Mouse (Mus musculus) kidney, adult 2 months (tissue): Measurements from ENCODE around the gene Bach2. TPM values are rescaled to one million over a fixed set of nuclear protein-coding genes. Genes with fewer than 3 reads are reported as not detected.

ENCODE experiments used
- DNase-seq: peaks from one replicate; pipeline ENCODE4 v3.0.0; 2021
- H3K27ac ChIP-seq: fragments of 200-500 bp; 2 replicates; pipeline ENCODE4 v1.5.1; 2012; ENCODE audit warnings: low read depth, low read length, control low read depth, inconsistent platforms; ENCODE audit not compliant: insufficient read depth
- H3K27me3 ChIP-seq: fragments of 200-500 bp; replicated peaks from 2 replicates; pipeline ENCODE4 v1.6.1; 2012; ENCODE audit warnings: mild to moderate bottlenecking, moderate library complexity, low read length, inconsistent platforms; ENCODE audit not compliant: control insufficient read depth, insufficient read depth
- H3K36me3 ChIP-seq: fragments of 200-500 bp; 2 replicates; pipeline ENCODE4 v1.6.1; 2012; ENCODE audit warnings: mild to moderate bottlenecking, moderate library complexity, low read length, inconsistent platforms; ENCODE audit not compliant: control insufficient read depth, insufficient read depth
- H3K4me1 ChIP-seq: fragments of 200-500 bp; 2 replicates; pipeline ENCODE4 v1.6.1; 2011; ENCODE audit warnings: low read length; ENCODE audit not compliant: control insufficient read depth, insufficient read depth
- H3K4me3 ChIP-seq: fragments of 200-500 bp; 2 replicates; pipeline ENCODE4 v1.5.1; 2011; ENCODE audit warnings: mild to moderate bottlenecking, low read depth, low read length, control low read depth; ENCODE audit not compliant: insufficient read depth
- CTCF ChIP-seq: fragments of 200-500 bp; conservative IDR thresholded peaks from 2 replicates; pipeline ENCODE4 v1.5.1; 2011; ENCODE audit warnings: low read depth, mild to moderate bottlenecking, control low read depth, low read length, moderate library complexity, mixed read lengths; ENCODE audit not compliant: insufficient read depth, insufficient read length
- POLR2A ChIP-seq: fragments of 200-500 bp; IDR thresholded peaks from one replicate; pipeline ENCODE4 v1.6.1; 2011; ENCODE audit warnings: low read depth, low read length, control low read depth
- WGBS: fragments of 180-500 bp; shearing (Covaris S2); methylation state at CpG from one replicate; pipeline ENCODE4 v1.1.7; 2018; 5-methylcytosine and 5-hydroxymethylcytosine counted together
- polyA plus RNA-seq: library from polyadenylated mRNA; depleted of rRNA; stranded (reverse); fragments of >200 nt; gene quantifications from 2 replicates; pipeline ENCODE4 v1.2.3, GENCODE M21; 2012

The Bach2 gene
- polyA plus RNA-seq, 1 experiment, result 2.5 TPM

GRCm38 (mm10) chr4:32342269-32342668 lies 103.7 kb downstream of the Bach2 start:
- H3K27ac ChIP-seq, result no peak overlapping the region
- H3K36me3 ChIP-seq, result no peaks in the 10 kb centered on the region
- WGBS, result 77% methylated on average over 7 of the region's 7 CpGs
- peaks cover 8% of the 10 kb centered on the region; the same call in 1 of the 2 replicates for H3K4me1 ChIP-seq
- no peak for DNase-seq
- H3K4me3 ChIP-seq, result no peak overlapping the region
- no peaks in the 10 kb centered on the region for H3K27me3 ChIP-seq
- TF ChIP-seq POLR2A (no peak), CTCF (no peak)

DNA sequence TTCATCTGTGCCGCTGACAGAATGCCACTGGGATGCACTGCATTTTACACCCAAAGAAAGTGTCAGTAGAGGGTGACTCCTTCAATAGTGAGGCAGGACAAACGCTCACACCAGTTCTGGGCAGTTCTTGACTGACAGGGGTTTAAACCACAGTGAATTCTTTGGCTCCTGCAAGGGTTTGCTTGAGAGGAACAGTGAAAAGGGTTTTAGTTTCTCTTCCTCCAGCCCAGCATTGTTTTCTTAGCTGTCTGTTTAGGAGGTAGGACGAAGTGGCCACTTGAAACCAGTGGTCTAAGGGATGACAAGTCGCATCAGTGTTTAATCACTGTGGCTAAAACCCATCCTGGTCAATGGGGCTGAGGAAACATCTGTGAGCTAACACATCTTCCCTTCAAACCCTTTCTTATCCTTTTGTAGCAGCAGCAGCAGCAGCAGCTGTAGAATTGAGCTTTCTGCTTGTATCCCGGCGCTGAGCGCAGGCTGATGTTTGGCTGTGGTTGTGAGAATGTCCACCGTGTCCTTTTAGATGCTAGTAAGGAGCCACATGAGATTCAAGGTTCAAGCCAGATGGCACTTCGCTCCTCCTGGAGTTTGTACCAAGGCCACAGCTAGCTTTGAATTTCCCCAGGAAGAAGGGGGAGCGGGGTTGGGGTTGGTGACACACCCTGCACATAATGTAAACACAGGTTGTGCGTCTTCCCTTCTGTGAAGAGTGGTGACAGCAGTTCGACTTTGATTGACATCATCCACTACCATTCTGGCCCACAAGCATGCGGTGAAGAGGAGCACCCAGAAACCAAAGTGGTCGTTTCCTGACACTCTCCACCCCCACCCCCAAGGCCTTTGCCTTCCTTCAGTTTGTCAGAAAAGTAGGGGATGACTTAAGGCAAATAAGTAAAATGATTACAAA lies 104.9 kb downstream of the Bach2 start:
- no peaks in the 10 kb centered on the region for H3K36me3 ChIP-seq
- H3K4me1 ChIP-seq, result peaks cover 3% of the 10 kb centered on the region; the same call in 1 of the 2 replicates
- 45% methylated on average over 14 of the region's 14 CpGs for WGBS
- H3K4me3 ChIP-seq, result no peak overlapping the region
- H3K27me3 ChIP-seq, result no peaks in the 10 kb centered on the region
- no peak for TF ChIP-seq CTCF
- no peak for TF ChIP-seq POLR2A
- H3K27ac ChIP-seq, result no peak overlapping the region
- no peak for DNase-seq

DNA sequence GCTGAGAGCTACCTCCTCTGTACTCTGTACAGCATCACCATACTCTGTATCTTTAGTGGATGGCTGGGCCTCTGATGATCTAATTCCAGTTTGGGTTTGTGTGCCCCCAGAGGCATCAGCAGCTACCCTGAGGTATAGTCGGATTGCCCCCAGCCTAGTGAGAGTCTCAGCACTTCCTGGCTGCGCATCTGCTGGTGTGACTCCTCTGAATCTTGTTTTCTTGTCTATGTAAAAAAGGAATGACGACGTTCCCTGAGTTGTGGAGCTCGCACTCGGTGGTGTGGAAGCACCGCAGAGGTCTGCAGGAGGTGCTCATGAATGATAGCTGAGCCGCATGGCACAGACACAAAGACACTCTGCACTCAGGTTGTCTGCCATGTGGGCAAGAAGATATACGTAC lies 105.7 kb downstream of the Bach2 start:
- no peak for TF ChIP-seq POLR2A
- TF ChIP-seq CTCF, result no peak
- no peaks in the 10 kb centered on the region for H3K36me3 ChIP-seq
- no peaks in the 10 kb centered on the region for H3K27me3 ChIP-seq
- H3K4me1 ChIP-seq, result peaks cover 3% of the 10 kb centered on the region; the same call in 1 of the 2 replicates
- no peak overlapping the region for H3K4me3 ChIP-seq
- H3K27ac ChIP-seq, result no peak overlapping the region
- DNase-seq, result no peak
- 93% methylated on average over 9 of the region's 9 CpGs for WGBS

DNA sequence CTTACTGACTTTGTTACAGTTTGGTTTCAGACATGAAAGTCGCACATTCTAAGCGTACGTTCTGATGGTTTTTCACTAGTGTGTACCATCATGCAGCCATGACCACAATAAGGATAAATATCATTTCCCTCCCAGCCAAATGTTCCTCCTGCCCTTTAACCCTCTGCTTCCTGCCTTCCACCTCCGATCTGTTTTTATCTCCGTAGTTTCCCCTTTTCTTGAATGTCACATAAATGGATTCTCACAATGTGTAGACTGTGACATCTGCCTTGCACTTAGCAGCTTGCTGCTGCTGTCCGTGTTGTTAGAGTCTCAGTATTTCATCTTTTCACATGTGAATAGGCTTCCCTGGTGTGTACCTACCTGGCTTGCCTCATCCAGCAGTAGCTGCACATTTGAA lies 108.6 kb downstream of the Bach2 start:
- no peak for TF ChIP-seq POLR2A
- TF ChIP-seq CTCF, result no peak
- H3K4me1 ChIP-seq, result peaks cover 3% of the 10 kb centered on the region; the same call in 1 of the 2 replicates
- no peaks in the 10 kb centered on the region for H3K27me3 ChIP-seq
- no peak for DNase-seq
- no peak overlapping the region for H3K4me3 ChIP-seq
- H3K27ac ChIP-seq, result no peak overlapping the region
- no peaks in the 10 kb centered on the region for H3K36me3 ChIP-seq
- WGBS, result 52% methylated on average over 6 of the region's 6 CpGs

DNA sequence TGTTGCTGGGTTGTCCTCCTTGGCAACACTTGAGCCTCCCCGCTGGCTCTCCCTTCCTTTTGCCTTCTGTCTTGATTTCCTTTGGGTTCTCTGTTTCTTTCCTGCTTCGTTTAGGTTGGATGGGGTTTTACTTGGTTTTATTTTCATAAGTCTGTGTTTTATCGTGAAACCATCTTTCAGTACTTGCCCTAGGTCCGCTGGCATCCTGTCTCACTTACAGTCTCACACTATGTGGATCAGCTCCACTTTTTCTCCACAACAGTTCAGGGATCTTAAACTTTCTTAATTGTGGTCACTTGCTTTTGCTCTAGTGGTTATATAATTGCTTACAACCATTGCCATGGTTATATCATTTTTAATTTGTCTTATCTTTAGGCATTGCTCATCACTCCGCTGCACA lies 109.1 kb downstream of the Bach2 start:
- H3K36me3 ChIP-seq, result no peaks in the 10 kb centered on the region
- peaks cover 3% of the 10 kb centered on the region; the same call in 1 of the 2 replicates for H3K4me1 ChIP-seq
- no peak overlapping the region for H3K27ac ChIP-seq
- DNase-seq, result no peak
- 62% methylated on average over 5 of the region's 5 CpGs for WGBS
- H3K4me3 ChIP-seq, result no peak overlapping the region
- no peaks in the 10 kb centered on the region for H3K27me3 ChIP-seq
- TF ChIP-seq CTCF, result no peak
- TF ChIP-seq POLR2A, result no peak

GRCm38 (mm10) chr4:32349361-32349760 lies 110.8 kb downstream of the Bach2 start:
- H3K27me3 ChIP-seq, result no peaks in the 10 kb centered on the region
- DNase-seq, result no peak
- H3K4me3 ChIP-seq, result no peak overlapping the region
- H3K27ac ChIP-seq, result no peak overlapping the region
- 95% methylated on average over 5 of the region's 5 CpGs for WGBS
- H3K4me1 ChIP-seq, result no peaks in the 10 kb centered on the region
- TF ChIP-seq POLR2A, result no peak
- no peak for TF ChIP-seq CTCF
- H3K36me3 ChIP-seq, result no peaks in the 10 kb centered on the region

DNA sequence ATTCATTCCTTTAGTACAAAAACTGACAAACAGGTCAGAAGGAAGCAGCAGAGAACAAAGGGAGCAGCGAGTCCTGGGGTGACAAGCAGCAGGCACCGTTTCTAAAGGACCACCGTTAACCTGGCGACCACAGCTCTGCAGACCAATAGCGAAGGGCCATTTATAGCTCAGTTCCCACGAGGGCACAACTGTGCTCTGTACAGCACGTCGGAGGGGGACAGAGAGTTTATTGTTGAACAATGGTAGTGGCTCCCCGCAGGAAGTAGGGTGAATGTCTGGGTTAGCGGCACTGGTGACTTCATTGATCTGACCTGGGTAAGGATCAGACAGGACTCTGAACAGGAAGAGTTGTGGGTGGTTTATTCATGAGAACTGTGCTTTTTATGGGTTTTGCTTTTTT lies 112.6 kb downstream of the Bach2 start:
- H3K27ac ChIP-seq, result no peak overlapping the region
- no peak for DNase-seq
- TF ChIP-seq CTCF (no peak), POLR2A (no peak)
- no peaks in the 10 kb centered on the region for H3K27me3 ChIP-seq
- no peaks in the 10 kb centered on the region for H3K4me1 ChIP-seq
- no peak overlapping the region for H3K4me3 ChIP-seq
- H3K36me3 ChIP-seq, result no peaks in the 10 kb centered on the region
- 51% methylated on average over 10 of the region's 10 CpGs for WGBS
